Mouse (Mus musculus): ENCODE measurements around the gene Efr3b. TPM values are rescaled to one million over a fixed set of nuclear protein-coding genes. Genes with fewer than 3 reads are reported as not detected.

The Efr3b gene
- total RNA-seq (2014; rRNA removed) (111 and 117 TPM in 2 replicates), polyA plus RNA-seq (2015; fragmentation: Nextera tagmentation; extraction: Ambion mirVana) (30.1 and 32.8 TPM in 2 replicates)

DNA sequence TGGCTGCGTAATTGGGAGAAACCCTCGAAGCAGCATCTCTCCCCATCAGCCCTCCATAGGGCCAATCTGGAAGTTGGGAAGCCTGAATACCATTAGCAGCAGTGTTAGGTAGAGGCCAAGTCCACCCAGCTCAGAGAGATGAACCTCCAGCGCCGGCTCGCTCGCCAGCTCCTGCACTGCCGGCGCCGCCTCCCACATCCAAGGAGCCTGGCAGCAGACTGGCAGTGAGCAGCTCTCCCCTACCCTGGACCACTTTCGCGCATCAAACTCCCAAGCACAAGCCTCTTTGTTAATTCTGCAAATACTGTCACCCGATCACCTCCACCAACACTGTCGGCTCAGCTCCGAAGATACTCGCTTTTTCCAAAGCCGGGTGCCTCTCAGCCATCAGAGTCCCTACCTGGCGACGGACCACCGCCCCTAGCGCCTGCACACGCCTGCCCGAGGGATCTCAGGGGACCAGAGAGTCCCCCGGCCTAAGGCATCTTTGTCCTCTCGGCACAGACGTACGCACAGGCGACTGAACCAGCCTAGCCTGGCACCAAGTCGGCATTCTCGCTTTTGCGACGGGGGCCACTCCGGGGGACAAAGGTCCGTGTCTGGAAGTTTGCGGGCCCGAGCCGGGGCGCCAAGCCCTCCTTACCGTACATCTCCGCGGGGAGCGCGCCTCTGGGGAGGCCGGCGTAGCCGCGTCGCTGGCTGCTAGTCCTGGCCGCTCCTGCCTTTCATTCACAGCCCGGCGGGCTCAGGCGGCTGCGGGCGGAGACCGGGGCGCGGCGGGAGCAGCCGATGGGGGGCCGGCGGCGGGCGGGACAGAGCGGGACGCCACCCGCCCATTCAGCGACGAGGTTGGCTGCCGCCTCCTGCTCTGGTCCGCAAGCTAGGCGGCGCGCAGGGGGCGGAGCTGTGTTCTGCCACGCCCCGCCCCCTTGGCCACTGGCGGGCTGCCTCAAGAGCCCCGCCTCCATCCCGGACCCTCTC, at the start of gene Efr3b:
Gene Efr3b (minus strand): TSS at position 855 of the 981 bp plus-strand sequence.
- Histone ChIP-seq H3K4me3 (ENCODE audit: low read depth, low read length) (peak within 1 kb of the TSS; percentile 88), H3K9ac (replicated peaks; ENCODE audit: low read length, poor library complexity, severe bottlenecking) (peak within 1 kb of the TSS; percentile 82), H3K27ac (ENCODE audit: low read depth, low read length) (peak within 1 kb of the TSS; percentile 74), H3K9me3 (ENCODE audit: low read length) (no peaks in the 10 kb centered on the region), H3K4me1 (ENCODE audit: insufficient read depth, low read length) (peaks cover 10% of the 10 kb centered on the region), H3K36me3 (ENCODE audit: insufficient read depth, low read length) (no peaks in the 10 kb centered on the region), H3K27me3 (ENCODE audit: insufficient read depth, low read length) (no peaks in the 10 kb centered on the region), H3K4me2 (ENCODE audit: low read depth, low read length, poor library complexity, severe bottlenecking) (peak within 1 kb of the TSS; percentile 55)
- peak; percentile 90 for ATAC-seq (ENCODE audit: low FRiP score)
- DNase-seq (ENCODE audit: low spot score) = peak; percentile 94
- TF ChIP-seq CTCF (IDR thresholded peaks at IDR 0.05) = peak; percentile 50
- WGBS = under 1% methylated on average over 65 of the region's 78 CpGs

DNA sequence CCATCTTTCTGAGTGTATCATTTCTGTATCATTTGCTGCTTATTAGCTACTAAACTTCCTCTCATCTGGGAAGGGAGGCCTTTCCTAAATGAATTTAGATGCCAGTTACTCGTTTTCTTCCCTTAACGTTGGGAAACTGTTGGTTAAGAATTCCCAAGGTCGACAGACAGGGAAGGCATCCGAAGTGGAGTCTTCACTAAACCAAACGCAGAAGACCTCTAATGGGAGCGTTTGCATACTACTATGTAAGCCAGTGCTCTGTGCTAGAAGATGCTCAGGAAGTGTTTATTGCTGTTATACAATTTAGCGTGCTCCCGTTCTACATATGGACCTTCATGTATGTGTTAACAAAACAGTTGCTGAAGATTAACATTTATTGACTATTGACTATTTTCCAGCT, 44.7 kb upstream of the Efr3b start:
- Histone ChIP-seq H3K9ac (replicated peaks; ENCODE audit: low read length, poor library complexity, severe bottlenecking) (peak overlapping the region; percentile 76), H3K36me3 (ENCODE audit: insufficient read depth, low read length) (peaks cover 17% of the 10 kb centered on the region), H3K4me2 (ENCODE audit: low read depth, low read length, poor library complexity, severe bottlenecking) (peak overlapping the region; percentile 63), H3K4me1 (ENCODE audit: insufficient read depth, low read length) (no peaks in the 10 kb centered on the region; the same call in 1 of the 2 replicates), H3K27me3 (ENCODE audit: insufficient read depth, low read length) (no peaks in the 10 kb centered on the region), H3K4me3 (ENCODE audit: low read depth, low read length) (peak overlapping the region; percentile 52), H3K27ac (ENCODE audit: low read depth, low read length) (peak overlapping the region; percentile 96), H3K9me3 (ENCODE audit: low read length) (no peaks in the 10 kb centered on the region)
- no peak for DNase-seq (ENCODE audit: low spot score)
- ATAC-seq (ENCODE audit: low FRiP score) = no peak
- WGBS = 60% methylated on average over 8 of the region's 8 CpGs
- no peak for TF ChIP-seq CTCF (IDR thresholded peaks at IDR 0.05)

DNA sequence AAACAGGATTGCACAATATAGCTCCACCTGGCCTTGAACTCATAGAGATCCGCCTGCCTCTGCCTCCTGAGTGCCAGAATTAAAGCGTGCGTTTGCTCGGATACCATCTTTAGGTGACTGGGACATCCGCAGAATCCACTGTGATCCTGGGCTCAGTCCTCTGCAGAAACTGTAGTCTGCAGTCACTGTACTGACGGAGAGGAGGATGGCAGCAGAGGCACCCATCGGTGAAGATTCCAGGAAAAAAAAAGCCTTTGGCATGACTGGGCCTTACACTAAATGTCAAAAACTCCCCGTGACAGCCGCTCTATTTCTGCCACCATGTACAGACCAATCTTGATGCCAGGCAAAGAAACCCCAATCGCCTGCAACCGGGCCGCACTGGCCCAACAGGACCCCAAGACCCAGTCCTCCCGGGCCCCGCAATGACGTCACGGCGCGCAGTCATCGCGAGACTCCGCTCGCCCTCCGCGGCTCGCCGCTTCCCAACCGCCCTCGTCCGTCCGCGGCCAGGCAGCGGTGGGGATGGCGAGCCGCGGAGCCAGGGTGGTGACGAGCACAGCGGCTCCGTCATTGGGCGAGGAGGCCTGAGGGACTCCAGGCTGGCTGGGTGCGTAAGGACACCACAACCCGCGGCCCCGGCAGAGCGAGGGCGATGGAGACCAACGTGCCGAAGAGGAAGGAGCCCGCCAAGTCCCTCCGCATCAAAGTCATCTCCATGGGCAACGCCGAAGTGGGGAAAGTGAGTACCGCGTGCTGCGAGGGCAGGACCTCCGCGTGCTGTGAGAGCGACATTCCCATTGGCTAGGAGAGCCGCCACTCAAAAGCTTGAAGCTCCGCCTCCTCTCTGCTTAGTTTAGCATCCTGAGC, 43.7 kb upstream of the Efr3b start, which contains the start of gene Dnajc27:
Gene Dnajc27 (plus strand): TSS at position 452 of the 870 bp plus-strand sequence.
- Histone ChIP-seq H3K9ac (replicated peaks; ENCODE audit: low read length, poor library complexity, severe bottlenecking) (peak within 1 kb of the TSS; percentile 76), H3K4me3 (ENCODE audit: low read depth, low read length) (peak within 1 kb of the TSS; percentile 52), H3K36me3 (ENCODE audit: insufficient read depth, low read length) (peaks cover 9% of the 10 kb centered on the region), H3K9me3 (ENCODE audit: low read length) (no peaks in the 10 kb centered on the region), H3K27me3 (ENCODE audit: insufficient read depth, low read length) (no peaks in the 10 kb centered on the region), H3K27ac (ENCODE audit: low read depth, low read length) (peak within 1 kb of the TSS; percentile 96), H3K4me1 (ENCODE audit: insufficient read depth, low read length) (no peaks in the 10 kb centered on the region; the same call in 1 of the 2 replicates), H3K4me2 (ENCODE audit: low read depth, low read length, poor library complexity, severe bottlenecking) (peak within 1 kb of the TSS; percentile 63)
- DNase-seq (ENCODE audit: low spot score) (peak; percentile 96), ATAC-seq (ENCODE audit: low FRiP score) (peak; percentile 96)
- no peak; the same call in 1 of the 2 replicates for TF ChIP-seq CTCF (IDR thresholded peaks at IDR 0.05)
- 5% methylated on average over 58 of the region's 59 CpGs for WGBS

DNA sequence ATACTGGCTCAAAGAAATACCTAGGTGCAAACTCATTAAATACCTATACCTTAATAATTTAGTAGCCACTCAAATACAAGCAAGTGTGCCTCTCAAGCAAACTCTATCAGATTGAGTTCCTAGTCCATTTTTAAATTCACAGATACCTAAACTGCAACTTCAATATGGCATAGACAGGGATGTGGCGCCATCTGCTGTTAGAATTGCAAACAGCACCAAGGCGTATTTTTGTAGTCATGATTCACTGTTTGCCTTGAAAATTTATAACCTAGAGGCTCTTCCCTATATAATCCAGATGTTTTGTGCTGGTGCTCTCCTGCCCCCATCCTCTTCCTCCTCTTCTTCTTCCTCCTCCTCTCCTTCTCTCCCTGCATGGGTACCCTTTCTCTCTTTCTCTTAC, 41.6 kb upstream of the Efr3b start:
- Histone ChIP-seq H3K4me1 (ENCODE audit: insufficient read depth, low read length) (no peaks in the 10 kb centered on the region; the same call in 1 of the 2 replicates), H3K9me3 (ENCODE audit: low read length) (no peaks in the 10 kb centered on the region), H3K27ac (ENCODE audit: low read depth, low read length) (no peak overlapping the region), H3K36me3 (ENCODE audit: insufficient read depth, low read length) (no peaks in the 10 kb centered on the region), H3K4me3 (ENCODE audit: low read depth, low read length) (no peak overlapping the region), H3K9ac (replicated peaks; ENCODE audit: low read length, poor library complexity, severe bottlenecking) (no peak overlapping the region), H3K27me3 (ENCODE audit: insufficient read depth, low read length) (no peaks in the 10 kb centered on the region), H3K4me2 (ENCODE audit: low read depth, low read length, poor library complexity, severe bottlenecking) (no peak overlapping the region)
- TF ChIP-seq CTCF (IDR thresholded peaks at IDR 0.05) = peak; percentile 96
- WGBS = 0% methylated on average over 2 of the region's 2 CpGs
- DNase-seq (ENCODE audit: low spot score) (peak; percentile 81), ATAC-seq (ENCODE audit: low FRiP score) (no peak)

DNA sequence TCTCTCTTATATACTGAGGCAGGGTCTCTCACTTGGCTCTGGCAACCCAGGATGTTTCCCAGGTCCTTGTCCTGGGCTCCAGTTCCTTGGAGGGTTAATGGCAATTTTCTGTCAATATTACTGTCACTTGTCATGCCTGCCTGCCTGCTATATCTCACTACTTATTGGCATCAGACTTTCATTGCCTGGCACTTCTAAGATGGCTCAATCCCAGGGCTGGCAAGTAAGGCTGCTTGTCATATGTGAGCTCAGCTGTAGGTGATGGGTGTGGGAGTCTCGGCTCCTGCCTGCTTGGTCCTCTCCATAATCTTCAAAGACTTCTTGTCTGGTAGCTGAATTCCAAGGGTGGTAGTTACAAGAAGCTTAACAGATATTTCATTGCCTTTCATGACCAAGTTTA, 39.4 kb upstream of the Efr3b start:
- Histone ChIP-seq H3K4me3 (ENCODE audit: low read depth, low read length) (no peak overlapping the region), H3K4me2 (ENCODE audit: low read depth, low read length, poor library complexity, severe bottlenecking) (no peak overlapping the region), H3K9me3 (ENCODE audit: low read length) (no peaks in the 10 kb centered on the region), H3K27me3 (ENCODE audit: insufficient read depth, low read length) (no peaks in the 10 kb centered on the region), H3K9ac (replicated peaks; ENCODE audit: low read length, poor library complexity, severe bottlenecking) (no peak overlapping the region), H3K27ac (ENCODE audit: low read depth, low read length) (no peak overlapping the region), H3K4me1 (ENCODE audit: insufficient read depth, low read length) (no peaks in the 10 kb centered on the region), H3K36me3 (ENCODE audit: insufficient read depth, low read length) (no peaks in the 10 kb centered on the region)
- 52% methylated on average over 1 of the region's 1 CpGs for WGBS
- ATAC-seq (ENCODE audit: low FRiP score) (no peak), DNase-seq (ENCODE audit: low spot score) (no peak)
- TF ChIP-seq CTCF (IDR thresholded peaks at IDR 0.05) = no peak
